Mouse (Mus musculus): ENCODE measurements at regions not wholly inside any gene's neighbourhood (a gene's known extent, or its start where the extent isn't known, plus 50 kb on each side); places are given as distances from the start of the nearest gene placed in this dataset.

DNA sequence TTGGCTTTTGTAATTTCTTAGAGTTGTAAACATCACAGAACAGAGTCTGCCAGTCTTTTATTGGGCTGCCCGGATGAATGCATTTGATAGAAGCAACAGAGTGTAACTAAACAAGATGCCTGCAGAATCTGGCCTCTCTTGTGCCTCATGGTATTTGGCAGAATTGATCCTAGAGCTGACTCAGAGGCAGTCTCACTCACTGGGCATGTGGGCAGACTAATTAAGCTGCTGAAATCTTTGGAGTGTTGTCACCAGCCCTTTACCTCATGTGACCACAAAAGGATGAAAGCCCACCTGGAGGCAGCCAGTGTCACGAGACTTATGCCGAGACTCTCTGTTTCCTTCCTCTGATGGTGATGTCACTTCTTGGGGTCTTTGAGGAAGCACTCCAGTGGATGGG, 258.5 kb upstream of the Klhl29 start:
- H3K4me3 ChIP-seq (ENCODE audit: low read depth, low read length) = no peak overlapping the region
- H3K36me3 ChIP-seq (ENCODE audit: control insufficient read depth, insufficient read depth, low read length) = no peaks in the 10 kb centered on the region
- no peak for ATAC-seq (replicated peaks; ENCODE audit: insufficient number of reproducible peaks, low FRiP score, low TSS enrichment)
- no peak overlapping the region for H3K27ac ChIP-seq (ENCODE audit: low read depth, low read length)
- H3K27me3 ChIP-seq (ENCODE audit: control insufficient read depth, insufficient read depth, low read length) = no peaks in the 10 kb centered on the region
- 81% methylated on average over 3 of the region's 3 CpGs for WGBS (ENCODE audit: insufficient replicate concordance)
- H3K9ac ChIP-seq (ENCODE audit: low read depth, low read length) = no peak overlapping the region
- no peak overlapping the region for H3K4me2 ChIP-seq
- H3K9me3 ChIP-seq (replicated peaks; ENCODE audit: control insufficient read depth, low read length) = no peaks in the 10 kb centered on the region
- H3K4me1 ChIP-seq (ENCODE audit: control insufficient read depth, insufficient read depth, low read length) = no peaks in the 10 kb centered on the region

DNA sequence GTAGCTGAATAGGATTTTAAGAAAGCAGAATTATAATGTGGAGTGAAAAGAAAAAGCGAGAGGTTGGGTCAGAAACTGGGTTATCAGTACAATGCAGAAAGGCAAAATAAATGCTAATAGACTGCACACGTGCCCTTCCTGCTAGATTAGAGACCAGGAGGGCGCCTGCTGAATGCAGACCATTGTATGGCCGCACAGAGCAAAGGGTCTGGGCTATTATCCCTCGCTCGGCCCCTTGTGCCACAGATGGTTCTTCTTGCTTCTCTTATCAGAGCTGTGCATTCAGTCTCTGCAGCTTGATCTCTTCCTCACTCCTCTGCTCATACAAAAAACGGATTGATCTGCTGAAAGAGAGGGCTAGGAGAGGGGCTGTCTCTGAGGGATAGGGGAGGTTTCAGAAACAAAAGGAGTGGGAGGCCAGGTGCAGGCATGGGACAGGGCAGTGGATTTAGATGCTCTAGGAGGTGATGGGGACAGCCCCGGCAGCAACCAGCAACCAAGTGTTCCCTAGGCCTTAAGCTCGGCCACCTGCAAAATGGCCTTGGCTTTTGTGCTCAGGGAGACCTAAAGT, 225.7 kb upstream of the Klhl29 start:
- H3K4me3 ChIP-seq (ENCODE audit: low read depth, low read length) = no peak overlapping the region
- no peaks in the 10 kb centered on the region for H3K4me1 ChIP-seq (ENCODE audit: control insufficient read depth, insufficient read depth, low read length)
- ATAC-seq (replicated peaks; ENCODE audit: insufficient number of reproducible peaks, low FRiP score, low TSS enrichment) = no peak
- 62% methylated on average over 9 of the region's 9 CpGs for WGBS (ENCODE audit: insufficient replicate concordance)
- no peak overlapping the region for H3K4me2 ChIP-seq
- H3K27ac ChIP-seq (ENCODE audit: low read depth, low read length) = no peak overlapping the region
- H3K36me3 ChIP-seq (ENCODE audit: control insufficient read depth, insufficient read depth, low read length) = no peaks in the 10 kb centered on the region
- H3K27me3 ChIP-seq (ENCODE audit: control insufficient read depth, insufficient read depth, low read length) = no peaks in the 10 kb centered on the region
- H3K9me3 ChIP-seq (replicated peaks; ENCODE audit: control insufficient read depth, low read length) = no peaks in the 10 kb centered on the region
- no peak overlapping the region for H3K9ac ChIP-seq (ENCODE audit: low read depth, low read length)

DNA sequence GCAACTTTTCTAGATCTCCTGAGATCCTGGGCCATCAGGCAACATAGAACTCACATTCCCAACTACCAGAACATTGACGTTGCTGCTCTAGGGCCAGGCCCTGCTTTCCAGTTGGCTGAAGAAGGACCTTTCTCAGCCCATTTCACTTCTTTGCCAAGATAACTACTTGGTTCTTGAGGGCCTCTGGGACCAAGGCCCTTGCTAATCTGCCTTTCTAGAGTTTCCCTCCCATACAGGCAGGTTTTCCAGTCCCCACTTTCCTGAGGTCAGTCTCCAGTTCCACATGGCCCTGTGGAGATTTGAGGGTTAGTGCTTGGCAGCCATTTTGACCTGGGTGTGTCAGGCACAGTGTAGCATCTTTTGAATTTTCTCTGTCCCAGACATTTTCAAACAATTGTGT, 223.9 kb upstream of the Klhl29 start:
- WGBS (ENCODE audit: insufficient replicate concordance) = 93% methylated on average over 1 of the region's 1 CpGs
- no peak for ATAC-seq (replicated peaks; ENCODE audit: insufficient number of reproducible peaks, low FRiP score, low TSS enrichment)

DNA sequence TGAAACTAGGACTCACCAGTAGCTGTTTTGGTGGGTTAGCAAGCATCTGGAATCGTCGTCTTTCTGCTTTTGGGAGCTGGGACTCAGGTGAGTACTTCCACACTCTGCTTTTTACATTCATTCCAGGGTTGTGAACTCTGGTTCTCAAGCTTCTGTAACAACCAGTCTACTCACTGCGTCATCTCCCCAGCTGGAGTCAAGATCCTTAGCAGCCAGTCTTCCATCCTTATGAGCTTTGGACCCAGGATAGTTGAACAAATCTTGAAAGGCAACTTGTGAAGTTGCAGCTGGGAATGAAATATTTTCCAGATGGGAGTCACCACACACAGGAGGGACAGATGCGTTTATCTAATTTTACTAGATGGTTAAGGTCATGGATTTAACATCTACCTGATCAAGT, 223.5 kb upstream of the Klhl29 start:
- no peak for ATAC-seq (replicated peaks; ENCODE audit: insufficient number of reproducible peaks, low FRiP score, low TSS enrichment)
- WGBS (ENCODE audit: insufficient replicate concordance) = 83% methylated on average over 4 of the region's 4 CpGs

More for the DNA sequence above, 223.9 kb upstream of the Klhl29 start:
- Histone ChIP-seq H3K27ac (ENCODE audit: low read depth, low read length) (no peak overlapping the region), H3K9me3 (replicated peaks; ENCODE audit: control insufficient read depth, low read length) (no peaks in the 10 kb centered on the region), H3K4me1 (ENCODE audit: control insufficient read depth, insufficient read depth, low read length) (no peaks in the 10 kb centered on the region), H3K9ac (ENCODE audit: low read depth, low read length) (no peak overlapping the region), H3K4me2 (no peak overlapping the region), H3K27me3 (ENCODE audit: control insufficient read depth, insufficient read depth, low read length) (no peaks in the 10 kb centered on the region), H3K36me3 (ENCODE audit: control insufficient read depth, insufficient read depth, low read length) (no peaks in the 10 kb centered on the region), H3K4me3 (ENCODE audit: low read depth, low read length) (no peak overlapping the region)

DNA sequence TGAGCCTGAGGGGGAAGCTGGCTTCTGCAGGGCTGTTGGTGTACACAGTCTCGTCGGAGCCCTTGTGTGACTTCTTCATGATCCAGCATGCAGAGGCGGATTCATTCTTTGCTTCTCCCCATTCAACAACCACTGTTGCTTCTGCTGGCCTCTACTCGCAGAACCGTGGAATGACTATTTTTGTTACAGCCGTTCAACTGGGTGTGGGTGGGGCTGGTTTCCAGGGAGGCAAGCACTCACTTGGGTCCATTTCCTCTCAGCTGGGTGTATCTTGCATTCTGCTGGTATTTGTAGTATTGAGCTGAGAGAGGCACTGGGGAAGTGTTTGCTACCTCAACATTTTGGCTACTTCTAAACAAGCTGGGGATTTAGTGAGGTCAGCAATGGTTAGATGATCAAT, 197.3 kb upstream of the Klhl29 start:
- Histone ChIP-seq H3K4me1 (ENCODE audit: control insufficient read depth, insufficient read depth, low read length) (no peaks in the 10 kb centered on the region), H3K9me3 (replicated peaks; ENCODE audit: control insufficient read depth, low read length) (no peaks in the 10 kb centered on the region), H3K36me3 (ENCODE audit: control insufficient read depth, insufficient read depth, low read length) (no peaks in the 10 kb centered on the region), H3K4me3 (ENCODE audit: low read depth, low read length) (no peak overlapping the region), H3K9ac (ENCODE audit: low read depth, low read length) (no peak overlapping the region), H3K27me3 (ENCODE audit: control insufficient read depth, insufficient read depth, low read length) (no peaks in the 10 kb centered on the region), H3K4me2 (no peak overlapping the region), H3K27ac (ENCODE audit: low read depth, low read length) (no peak overlapping the region)
- 53% methylated on average over 6 of the region's 6 CpGs for WGBS (ENCODE audit: insufficient replicate concordance)
- ATAC-seq (replicated peaks; ENCODE audit: insufficient number of reproducible peaks, low FRiP score, low TSS enrichment) = no peak

More for the DNA sequence above, 223.5 kb upstream of the Klhl29 start:
- Histone ChIP-seq H3K27me3 (ENCODE audit: control insufficient read depth, insufficient read depth, low read length) (no peaks in the 10 kb centered on the region), H3K9me3 (replicated peaks; ENCODE audit: control insufficient read depth, low read length) (no peaks in the 10 kb centered on the region), H3K4me1 (ENCODE audit: control insufficient read depth, insufficient read depth, low read length) (no peaks in the 10 kb centered on the region), H3K9ac (ENCODE audit: low read depth, low read length) (no peak overlapping the region), H3K36me3 (ENCODE audit: control insufficient read depth, insufficient read depth, low read length) (no peaks in the 10 kb centered on the region), H3K27ac (ENCODE audit: low read depth, low read length) (no peak overlapping the region), H3K4me3 (ENCODE audit: low read depth, low read length) (no peak overlapping the region), H3K4me2 (no peak overlapping the region)

DNA sequence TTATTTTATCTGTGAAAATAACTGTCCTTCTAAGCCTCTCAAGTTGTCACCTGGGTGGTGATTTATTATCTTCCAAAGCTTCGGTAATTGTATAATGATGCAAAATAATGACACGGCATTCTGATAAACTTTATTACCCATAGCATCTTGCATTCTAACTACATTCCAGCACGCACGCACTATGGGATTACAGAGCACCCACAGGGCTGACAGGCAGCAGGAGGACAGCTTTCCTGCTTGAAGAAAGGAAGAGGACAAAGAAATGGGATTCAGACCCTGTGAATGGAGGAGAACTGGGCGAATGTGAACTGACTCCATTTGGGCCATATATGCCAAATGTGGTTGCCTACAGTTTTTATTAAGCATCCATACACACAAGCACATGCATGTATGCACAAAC, 193.5 kb upstream of the Klhl29 start:
- Histone ChIP-seq H3K27ac (ENCODE audit: low read depth, low read length) (no peak overlapping the region), H3K4me2 (no peak overlapping the region), H3K4me1 (ENCODE audit: control insufficient read depth, insufficient read depth, low read length) (no peaks in the 10 kb centered on the region), H3K36me3 (ENCODE audit: control insufficient read depth, insufficient read depth, low read length) (no peaks in the 10 kb centered on the region), H3K4me3 (ENCODE audit: low read depth, low read length) (no peak overlapping the region), H3K27me3 (ENCODE audit: control insufficient read depth, insufficient read depth, low read length) (no peaks in the 10 kb centered on the region), H3K9me3 (replicated peaks; ENCODE audit: control insufficient read depth, low read length) (no peaks in the 10 kb centered on the region), H3K9ac (ENCODE audit: low read depth, low read length) (no peak overlapping the region)
- WGBS (ENCODE audit: insufficient replicate concordance) = 81% methylated on average over 5 of the region's 5 CpGs
- ATAC-seq (replicated peaks; ENCODE audit: insufficient number of reproducible peaks, low FRiP score, low TSS enrichment) = no peak

DNA sequence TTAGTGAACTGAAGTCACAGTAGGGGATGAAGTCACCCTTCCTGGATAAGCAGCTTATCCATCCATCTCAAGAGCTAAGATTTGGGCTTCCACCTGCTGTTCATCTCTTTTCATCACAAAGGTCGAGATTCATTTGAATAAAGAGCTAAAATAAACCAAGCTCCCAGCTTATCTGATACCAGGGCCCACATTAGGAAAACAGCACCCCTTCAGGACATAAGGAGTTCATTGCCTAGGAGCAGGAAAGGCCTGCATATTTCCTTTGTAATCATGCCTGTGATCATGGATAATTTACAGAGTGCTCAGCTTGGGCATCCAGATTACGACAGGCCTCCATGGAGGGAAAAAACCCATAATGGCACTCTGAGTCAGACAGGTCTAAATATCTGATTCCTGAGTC, 190.7 kb upstream of the Klhl29 start:
- Histone ChIP-seq H3K27me3 (ENCODE audit: control insufficient read depth, insufficient read depth, low read length) (no peaks in the 10 kb centered on the region), H3K36me3 (ENCODE audit: control insufficient read depth, insufficient read depth, low read length) (no peaks in the 10 kb centered on the region), H3K27ac (ENCODE audit: low read depth, low read length) (no peak overlapping the region), H3K4me1 (ENCODE audit: control insufficient read depth, insufficient read depth, low read length) (no peaks in the 10 kb centered on the region), H3K4me3 (ENCODE audit: low read depth, low read length) (no peak overlapping the region), H3K4me2 (no peak overlapping the region), H3K9me3 (replicated peaks; ENCODE audit: control insufficient read depth, low read length) (no peaks in the 10 kb centered on the region), H3K9ac (ENCODE audit: low read depth, low read length) (no peak overlapping the region)
- 22% methylated on average over 2 of the region's 2 CpGs for WGBS (ENCODE audit: insufficient replicate concordance)
- ATAC-seq (replicated peaks; ENCODE audit: insufficient number of reproducible peaks, low FRiP score, low TSS enrichment) = no peak

DNA sequence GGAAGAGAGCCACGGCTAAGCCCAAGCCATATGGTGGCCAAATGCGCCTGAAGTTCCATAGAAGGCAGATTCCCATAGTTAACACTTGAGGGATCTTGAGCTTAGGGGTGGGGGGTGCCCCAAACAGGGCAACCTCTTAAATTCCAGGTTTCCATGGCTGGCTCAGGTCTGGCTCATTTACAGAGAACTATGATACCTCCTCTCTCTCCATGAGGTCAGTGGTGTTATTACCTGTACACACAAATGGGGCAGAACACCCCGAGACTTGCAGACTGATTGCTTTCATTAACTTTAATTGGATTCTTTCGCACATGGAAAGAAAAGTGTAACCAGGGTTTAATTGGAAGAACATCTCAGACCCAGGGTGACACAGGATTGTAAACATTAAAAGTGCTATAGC, 177.1 kb upstream of the Klhl29 start:
- ATAC-seq (replicated peaks; ENCODE audit: insufficient number of reproducible peaks, low FRiP score, low TSS enrichment) = no peak
- no peaks in the 10 kb centered on the region for H3K4me1 ChIP-seq (ENCODE audit: control insufficient read depth, insufficient read depth, low read length)
- no peaks in the 10 kb centered on the region for H3K9me3 ChIP-seq (replicated peaks; ENCODE audit: control insufficient read depth, low read length)
- no peak overlapping the region for H3K9ac ChIP-seq (ENCODE audit: low read depth, low read length)
- 51% methylated on average over 4 of the region's 4 CpGs for WGBS (ENCODE audit: insufficient replicate concordance)
- H3K27me3 ChIP-seq (ENCODE audit: control insufficient read depth, insufficient read depth, low read length) = no peaks in the 10 kb centered on the region
- H3K4me3 ChIP-seq (ENCODE audit: low read depth, low read length) = no peak overlapping the region
- no peak overlapping the region for H3K27ac ChIP-seq (ENCODE audit: low read depth, low read length)
- no peak overlapping the region for H3K4me2 ChIP-seq
- H3K36me3 ChIP-seq (ENCODE audit: control insufficient read depth, insufficient read depth, low read length) = no peaks in the 10 kb centered on the region

DNA sequence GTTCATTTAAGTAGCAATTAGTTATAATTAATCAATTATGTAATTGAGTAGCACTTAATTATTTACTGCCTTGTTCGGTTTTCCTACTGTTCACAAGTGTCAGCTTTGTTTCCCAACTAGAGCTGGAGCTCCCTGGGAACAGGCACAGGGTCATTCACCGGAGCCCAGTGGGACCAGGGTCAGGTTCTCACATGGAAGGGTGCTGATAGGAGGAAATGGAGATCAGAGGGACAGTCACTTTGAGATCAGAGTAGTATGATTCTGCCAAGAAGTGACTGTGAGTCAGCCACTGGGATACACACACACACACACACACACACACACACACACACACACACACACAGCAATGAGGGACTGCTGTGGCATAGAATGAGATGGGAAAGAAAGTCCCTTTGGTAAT, 176.4 kb upstream of the Klhl29 start:
- H3K9ac ChIP-seq (ENCODE audit: low read depth, low read length) = no peak overlapping the region
- no peaks in the 10 kb centered on the region for H3K9me3 ChIP-seq (replicated peaks; ENCODE audit: control insufficient read depth, low read length)
- H3K4me1 ChIP-seq (ENCODE audit: control insufficient read depth, insufficient read depth, low read length) = no peaks in the 10 kb centered on the region
- no peak overlapping the region for H3K27ac ChIP-seq (ENCODE audit: low read depth, low read length)
- H3K4me3 ChIP-seq (ENCODE audit: low read depth, low read length) = no peak overlapping the region
- H3K4me2 ChIP-seq = no peak overlapping the region
- no peak for ATAC-seq (replicated peaks; ENCODE audit: insufficient number of reproducible peaks, low FRiP score, low TSS enrichment)
- H3K36me3 ChIP-seq (ENCODE audit: control insufficient read depth, insufficient read depth, low read length) = no peaks in the 10 kb centered on the region
- WGBS (ENCODE audit: insufficient replicate concordance) = 65% methylated on average over 2 of the region's 2 CpGs
- H3K27me3 ChIP-seq (ENCODE audit: control insufficient read depth, insufficient read depth, low read length) = no peaks in the 10 kb centered on the region
